Mouse (Mus musculus) MN1 (cell line): ENCODE data around the gene Efcab10.
A peak's percentile ranks its signal among the peaks of the same experiment; 100 is the strongest.

ENCODE experiments used
- DNase-seq: peaks from one replicate; pipeline ENCODE4 v3.0.0-alpha.2; 2016; ENCODE audit warnings: low spot score

Gene Efcab10

GRCm38 (mm10) chr12:33427726-33428125 lies 33.1 kb downstream of the Efcab10 start:
- DNase-seq, result no peak

- DNase-seq, result peak; percentile 97
These were observed 34.9 kb downstream of the Efcab10 start, which contains the start of gene Twistnb for GRCm38 (mm10) chr12:33429387-33430160. Gene Twistnb, plus strand, starts transcription at chr12:33429635.

GRCm38 (mm10) chr12:33433812-33434211 lies 39.2 kb downstream of the Efcab10 start:
- no peak for DNase-seq

- no peak for DNase-seq
These were observed 40.1 kb downstream of the Efcab10 start for GRCm38 (mm10) chr12:33434758-33435157.
